Mouse (Mus musculus) CD4-positive, CD25-positive, alpha-beta regulatory T cell, adult 4 months (primary cell): ENCODE data around the gene Muc4. TPM values are rescaled to one million over a fixed set of nuclear protein-coding genes. Genes with fewer than 3 reads are reported as not detected.

Source experiments
- ATAC-seq: one replicate; pipeline ENCODE4 v1.8.0; 2017
- polyA plus RNA-seq, 2 experiments: library from polyadenylated mRNA; unstranded; fragments of 100-300 nt; shearing (Covaris generic); gene quantifications; one replicate each; pipeline ENCODE4 v1.2.1; 2017

Gene Muc4
- not detected for polyA plus RNA-seq

DNA sequence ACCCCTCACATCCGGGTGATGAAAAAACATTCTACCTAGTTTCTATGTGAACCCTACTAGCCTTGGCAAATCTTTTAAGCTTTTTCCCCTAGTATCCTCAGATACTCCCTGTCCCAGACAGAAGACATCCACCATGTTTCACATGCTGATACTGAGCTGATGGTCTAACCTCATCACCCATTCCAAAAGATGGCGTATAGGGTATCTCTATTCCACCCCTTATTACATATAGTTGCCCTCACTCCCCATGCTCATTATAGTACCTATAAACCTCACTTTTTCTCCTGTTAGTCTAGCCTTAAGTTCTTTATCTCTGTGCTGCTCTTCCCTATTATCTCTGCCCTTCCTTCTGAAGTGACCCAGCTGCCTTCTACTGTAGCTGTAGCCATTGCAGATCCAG lies at the start of gene Muc4:
Gene Muc4 (plus strand): TSS at position 301 of the 400 bp plus-strand sequence.
- ATAC-seq = no peak

- no peak for ATAC-seq
Measured at GRCm38 (mm10) chr16:32685998-32686397, 49.7 kb upstream of the Muc4 start.

- peak; percentile 52 for ATAC-seq
Measured at GRCm38 (mm10) chr16:32687221-32687620, 48.5 kb upstream of the Muc4 start.

GRCm38 (mm10) chr16:32688770-32689169 lies 46.9 kb upstream of the Muc4 start:
- ATAC-seq = no peak

DNA sequence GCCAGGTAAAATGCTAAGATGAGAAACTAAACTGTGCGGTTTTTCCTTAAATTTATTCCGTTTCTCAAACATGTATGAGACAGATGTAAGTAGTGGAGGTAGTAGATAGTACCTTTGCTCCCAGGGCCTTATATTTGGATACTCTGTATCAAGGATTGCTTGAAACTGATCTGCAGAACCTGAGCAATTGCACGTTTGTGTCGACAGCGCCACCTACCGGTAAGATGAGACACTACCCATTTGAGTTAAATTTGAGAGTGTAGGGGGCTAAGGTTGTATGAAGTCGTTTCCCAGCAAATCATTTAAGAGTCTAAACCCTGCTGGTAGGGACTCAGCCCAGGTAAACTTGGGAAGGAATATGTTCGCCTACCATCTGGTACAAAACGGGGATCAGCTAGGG lies 46.2 kb upstream of the Muc4 start:
- peak; percentile 65 for ATAC-seq

GRCm38 (mm10) chr16:32696841-32697464 lies 38.7 kb upstream of the Muc4 start:
- ATAC-seq = peak; percentile 56

DNA sequence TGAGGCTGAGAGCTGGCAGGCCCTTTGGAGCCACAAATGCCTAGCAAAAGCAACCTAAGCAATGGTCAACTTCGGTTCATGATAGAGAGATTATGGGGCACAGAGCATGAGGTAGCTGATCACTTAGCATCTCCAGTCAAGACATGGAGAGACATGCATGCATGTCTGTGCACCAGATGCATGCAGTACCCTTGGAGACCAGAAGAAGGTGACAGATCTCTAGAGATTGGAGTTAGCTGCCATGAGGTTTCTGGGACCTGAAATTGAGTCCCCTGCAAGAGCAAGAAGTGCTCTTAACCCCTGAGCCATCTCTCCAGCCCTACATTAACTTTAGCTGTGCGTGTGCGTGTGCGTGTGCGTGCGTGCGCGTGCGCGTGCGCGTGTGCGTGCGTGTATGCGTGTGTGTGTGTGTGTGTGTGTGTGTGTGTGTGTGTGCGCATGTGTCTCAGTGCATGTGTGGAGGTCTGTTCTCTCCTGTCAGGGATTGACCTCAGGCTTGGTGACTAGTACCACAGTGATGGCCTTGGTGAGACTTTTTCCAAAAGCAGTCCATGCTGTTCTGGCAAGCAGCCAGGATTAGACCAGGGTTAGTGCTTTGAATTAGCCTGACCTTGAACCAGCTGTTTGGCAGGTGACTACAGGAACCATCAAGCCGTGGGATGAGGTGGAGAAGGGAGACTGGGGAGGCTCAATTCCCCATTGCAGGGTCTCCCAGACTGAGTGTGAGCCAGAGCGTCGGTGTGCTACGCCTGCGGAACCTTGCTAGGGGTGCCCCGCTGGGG lies 37.8 kb upstream of the Muc4 start:
- ATAC-seq = no peak

DNA sequence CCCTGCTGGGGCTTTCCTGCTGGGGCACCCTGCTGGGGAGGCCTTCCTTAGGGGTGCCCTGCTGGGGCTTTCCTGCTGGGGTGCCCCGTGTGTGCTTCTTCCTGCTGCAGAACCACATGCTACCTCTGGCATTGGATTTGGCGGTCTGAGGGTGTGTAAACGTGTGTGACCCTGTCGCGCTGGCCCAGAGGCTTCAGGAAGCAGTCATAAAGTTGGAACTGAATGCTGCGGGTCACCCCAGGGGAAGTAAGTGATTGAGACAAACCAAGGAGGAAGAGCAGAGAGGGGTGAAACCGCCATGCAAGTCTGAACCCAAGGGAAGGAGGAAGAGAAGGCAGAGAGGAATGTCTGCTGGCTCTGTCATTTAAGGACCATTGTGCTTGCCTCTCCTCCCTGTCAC lies 37.1 kb upstream of the Muc4 start:
- ATAC-seq = no peak

DNA sequence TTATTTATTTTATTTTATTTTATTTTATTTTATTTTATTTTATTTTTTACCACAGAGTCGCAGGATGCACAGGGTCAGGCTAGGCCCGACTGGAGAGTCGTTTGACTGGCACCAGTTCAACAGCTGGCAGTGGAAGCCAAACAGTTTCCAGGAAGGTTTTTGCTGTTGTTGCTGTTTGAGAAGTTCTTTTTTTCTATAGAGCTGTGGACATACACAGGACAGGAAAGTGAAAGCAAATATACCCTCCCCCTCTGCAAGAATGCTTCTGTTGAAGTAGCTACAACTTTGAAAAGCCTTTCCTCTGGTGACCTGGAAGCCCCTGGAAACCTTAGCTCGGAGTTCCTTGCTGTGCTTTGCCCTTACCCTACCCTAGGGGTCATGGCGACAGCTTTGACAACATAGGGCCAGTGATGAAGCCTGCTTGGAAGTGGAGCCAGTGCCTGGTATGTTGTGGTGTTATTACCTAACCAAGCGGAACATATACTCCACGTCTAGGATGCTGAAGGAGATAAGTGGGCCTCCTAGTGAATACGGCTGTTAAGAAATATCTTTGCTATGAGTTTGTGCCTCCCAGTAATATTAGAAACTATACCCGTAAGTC lies 32.3 kb upstream of the Muc4 start:
- ATAC-seq = no peak

GRCm38 (mm10) chr16:32705606-32706005 lies 30.1 kb upstream of the Muc4 start:
- no peak for ATAC-seq

- ATAC-seq = no peak
Measured at GRCm38 (mm10) chr16:32707111-32707823, 28.4 kb upstream of the Muc4 start.

- ATAC-seq = no peak
Measured at GRCm38 (mm10) chr16:32707824-32708456, 27.7 kb upstream of the Muc4 start.

GRCm38 (mm10) chr16:32708457-32709033 lies 27.1 kb upstream of the Muc4 start:
- no peak for ATAC-seq

- ATAC-seq = no peak
Measured at GRCm38 (mm10) chr16:32709116-32709515, 26.6 kb upstream of the Muc4 start.

GRCm38 (mm10) chr16:32710426-32711070 lies 25.1 kb upstream of the Muc4 start:
- no peak for ATAC-seq

DNA sequence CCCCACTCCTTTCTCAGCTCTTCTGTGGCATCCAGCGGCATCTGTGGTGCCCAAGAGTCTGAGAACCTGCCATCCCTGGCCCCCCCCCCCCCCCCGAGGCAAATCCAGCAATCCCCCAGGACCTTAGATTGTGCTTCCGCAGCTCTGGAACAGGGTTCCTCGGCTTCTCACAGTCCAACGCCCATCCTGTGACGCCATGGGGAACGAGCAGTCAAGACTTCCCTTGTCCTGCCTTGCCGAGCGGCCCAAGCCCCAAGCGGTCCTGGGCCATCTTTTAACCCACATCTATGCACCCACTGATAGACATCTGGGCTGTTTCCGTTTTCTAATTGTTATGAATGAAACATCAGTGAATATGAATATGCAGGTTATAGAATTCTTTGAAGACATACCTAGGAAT lies 23.5 kb upstream of the Muc4 start:
- ATAC-seq = no peak

DNA sequence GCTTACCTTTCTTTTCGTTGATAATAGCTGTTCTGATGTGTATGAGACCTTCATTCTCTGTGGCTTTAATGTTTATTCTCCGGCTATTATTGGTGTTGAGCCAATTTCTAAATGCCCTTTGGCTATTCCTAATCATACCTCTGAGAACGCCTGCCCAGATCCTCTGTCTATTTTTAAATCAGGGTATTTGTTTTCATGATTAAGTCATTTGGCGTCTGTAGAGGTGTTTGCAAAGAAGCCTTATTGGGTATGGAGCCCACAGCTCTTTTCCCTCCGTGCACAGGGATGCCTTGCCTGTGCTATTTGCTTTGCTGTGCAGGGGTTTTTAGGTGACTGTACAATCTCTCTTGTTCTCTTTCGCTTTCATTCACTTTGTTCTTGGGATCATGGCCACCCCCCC lies 22.1 kb upstream of the Muc4 start:
- no peak for ATAC-seq

- no peak for ATAC-seq
Measured at GRCm38 (mm10) chr16:32715364-32715763, 20.3 kb upstream of the Muc4 start.

- no peak for ATAC-seq
Measured at GRCm38 (mm10) chr16:32723163-32723562, 12.5 kb upstream of the Muc4 start.

DNA sequence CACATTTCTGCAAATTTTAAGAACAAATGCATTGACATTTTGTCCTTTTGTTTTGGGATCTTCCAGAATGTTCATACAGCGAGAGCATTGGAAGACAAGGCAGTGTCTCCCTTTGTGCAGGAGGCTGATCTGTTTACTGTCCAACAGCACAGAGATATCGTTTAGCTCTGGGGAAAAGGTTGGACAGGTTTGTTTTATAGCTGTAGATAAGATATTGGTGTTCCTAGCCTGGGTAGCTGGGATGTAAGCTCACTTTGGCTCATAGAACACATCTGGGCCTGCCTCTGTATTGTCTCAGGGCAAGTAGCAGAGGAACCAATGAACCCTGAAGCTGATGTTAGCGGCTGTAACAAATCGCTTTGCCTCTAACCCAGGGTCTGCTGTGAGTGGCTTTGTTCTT lies 11.9 kb upstream of the Muc4 start:
- ATAC-seq = no peak

DNA sequence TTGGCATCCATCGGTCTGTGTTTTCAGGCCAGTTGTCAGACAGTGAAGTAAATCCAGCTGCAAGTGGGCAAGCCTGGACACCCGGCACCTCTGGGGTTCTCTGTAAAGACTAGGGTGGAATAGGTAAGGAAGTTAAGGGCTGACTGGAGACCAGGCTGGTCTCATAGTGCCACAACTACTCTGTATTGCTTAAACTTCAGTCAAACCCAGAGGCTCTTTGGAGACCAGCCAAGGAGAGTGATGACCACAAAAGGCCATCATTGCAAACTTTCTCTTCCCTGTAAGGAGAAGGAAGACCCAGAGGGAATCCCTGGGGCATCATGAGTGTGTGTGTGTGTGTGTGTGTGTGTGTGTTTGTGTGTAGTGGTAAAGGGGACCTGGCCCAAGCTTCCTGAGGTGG lies 11.4 kb upstream of the Muc4 start:
- no peak for ATAC-seq

- ATAC-seq = no peak
Measured at GRCm38 (mm10) chr16:32726501-32726900, 9.2 kb upstream of the Muc4 start.
